Comparison of ENCODE assay signal across 35 mouse cellular contexts in the genomic region with DNA sequence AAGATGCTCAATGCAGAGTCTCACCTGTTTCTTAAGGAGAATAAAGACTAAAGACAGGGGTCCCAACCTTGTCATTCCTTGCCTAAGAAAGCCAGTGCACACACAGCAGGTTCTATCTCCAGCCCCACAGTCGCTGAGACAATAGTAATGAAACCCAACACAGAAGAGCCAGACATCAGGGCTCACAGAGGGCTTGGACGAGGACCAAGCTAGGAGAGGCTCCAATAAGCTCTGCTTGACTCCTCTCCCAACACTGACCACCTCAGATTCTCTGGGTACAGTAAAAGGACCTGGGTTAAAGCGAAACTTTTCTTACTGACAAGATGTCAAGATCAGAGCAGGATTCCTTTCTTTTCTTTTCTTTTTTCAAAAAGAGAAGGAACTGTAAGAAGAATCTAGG. TPM values are rescaled to one million over a fixed set of nuclear protein-coding genes. Genes with fewer than 3 reads are reported as not detected.
"Had no signal": no experiment of that assay in that cellular context is flagged by ENCODE, and none has a peak within 500 bp of the region (broad histone marks: within the 10 kb centered on the region; RNA-seq: fewer than 3 reads in every experiment).

No protein-coding gene starts in this region.

- DNase-seq: heart, postnatal 10 days; heart, postnatal 14 days; heart, postnatal 36 days; heart, postnatal 4 days; kidney, adult 11 months; kidney, adult 18-20 months; kidney, adult 2 months; kidney, adult 8-10 months; kidney, adult 9 months; kidney, postnatal 10 days; kidney, postnatal 14 days; kidney, postnatal 25 days; kidney, postnatal 36 days; kidney, postnatal 4 days; layer of hippocampus, adult 9-11 months; layer of hippocampus, postnatal 36 days had no signal

- H3K4me3 ChIP-seq: heart, embryonic 13.5 days; heart, embryonic 15.5 days; hindbrain, embryonic 10.5 days; hindbrain, embryonic 12.5 days; hindbrain, embryonic 13.5 days; hindbrain, embryonic 15.5 days; intestine, embryonic 15.5 days; kidney, embryonic 15.5 days; layer of hippocampus, adult 2 months; left cerebral cortex, adult 2 months had no signal

- H3K4me1 ChIP-seq: heart, embryonic 13.5 days; heart, embryonic 15.5 days; hindbrain, embryonic 10.5 days; hindbrain, embryonic 12.5 days; hindbrain, embryonic 13.5 days; hindbrain, embryonic 15.5 days; intestine, embryonic 15.5 days; kidney, embryonic 15.5 days had no signal

- H3K27me3 ChIP-seq: heart, embryonic 15.5 days; hindbrain, embryonic 12.5 days; hindbrain, embryonic 13.5 days; hindbrain, embryonic 15.5 days; intestine, embryonic 15.5 days; kidney, embryonic 15.5 days had no signal

- ATAC-seq: hindbrain, embryonic 16.5 days; hindbrain, postnatal 0 days; inflammation-experienced regulatory T-cells, adult 6 months; intestine, embryonic 15.5 days; intestine, embryonic 16.5 days; intestine, postnatal 0 days had no signal

- H3K27ac ChIP-seq: heart, embryonic 13.5 days; heart, embryonic 15.5 days; hindbrain, embryonic 10.5 days; hindbrain, embryonic 12.5 days; hindbrain, embryonic 13.5 days; hindbrain, embryonic 14.5 days; hindbrain, embryonic 15.5 days; hindbrain, postnatal 0 days; intestine, embryonic 15.5 days; kidney, embryonic 15.5 days; kidney, postnatal 0 days; layer of hippocampus, adult 2 months; left cerebral cortex, adult 2 months had no signal

RNA-seq across cellular contexts. Expression of gene Mmp24, which starts 23.5 kb away (rescaled TPM):
- polyA plus RNA-seq: heart, embryonic 14.5 days; inflammation-experienced regulatory T-cells, adult 6 months; kidney, embryonic 14.5 days had no signal

RNA-seq across cellular contexts. Expression of gene Fam83c, which starts 36.0 kb away (rescaled TPM):
- polyA plus RNA-seq: inflammation-experienced regulatory T-cells, adult 6 months; kidney, adult 2 months had no signal
